Mouse (Mus musculus) cerebellum, adult 8-10 months (tissue): Measurements from ENCODE around the gene C1qtnf7.

Source experiments
- DNase-seq: peaks from one replicate; pipeline ENCODE4 v3.0.0; 2022

Gene C1qtnf7

GRCm38 (mm10) chr5:43541492-43541891 is 26.2 kb downstream of the C1qtnf7 start:
- no peak for DNase-seq

GRCm38 (mm10) chr5:43542246-43542845 is 27.0 kb downstream of the C1qtnf7 start:
- no peak for DNase-seq

GRCm38 (mm10) chr5:43549951-43550350 is 34.6 kb downstream of the C1qtnf7 start:
- no peak for DNase-seq

- no peak for DNase-seq
Measured at GRCm38 (mm10) chr5:43550444-43550843, 35.1 kb downstream of the C1qtnf7 start.

GRCm38 (mm10) chr5:43554871-43555270 is 39.5 kb downstream of the C1qtnf7 start:
- no peak for DNase-seq

GRCm38 (mm10) chr5:43555406-43555805 is 40.1 kb downstream of the C1qtnf7 start:
- no peak for DNase-seq

GRCm38 (mm10) chr5:43557436-43557835 is 42.1 kb downstream of the C1qtnf7 start:
- DNase-seq = no peak

- no peak for DNase-seq
Measured at GRCm38 (mm10) chr5:43561639-43562252, 46.4 kb downstream of the C1qtnf7 start.

GRCm38 (mm10) chr5:43569720-43570359 is 54.5 kb downstream of the C1qtnf7 start:
- DNase-seq = no peak

- no peak for DNase-seq
Measured at GRCm38 (mm10) chr5:43582876-43583275, 67.5 kb downstream of the C1qtnf7 start.

GRCm38 (mm10) chr5:43583326-43584120 is 68.2 kb downstream of the C1qtnf7 start:
- DNase-seq = no peak

GRCm38 (mm10) chr5:43584464-43584863 is 69.1 kb downstream of the C1qtnf7 start:
- DNase-seq = no peak

GRCm38 (mm10) chr5:43585406-43586245 is 70.3 kb downstream of the C1qtnf7 start:
- DNase-seq = no peak

- DNase-seq = no peak
Measured at GRCm38 (mm10) chr5:43588791-43589439, 73.6 kb downstream of the C1qtnf7 start.

GRCm38 (mm10) chr5:43589440-43589830 is 74.1 kb downstream of the C1qtnf7 start:
- no peak for DNase-seq

GRCm38 (mm10) chr5:43590311-43590731 is 75.0 kb downstream of the C1qtnf7 start:
- DNase-seq = no peak

GRCm38 (mm10) chr5:43601601-43602000 is 86.3 kb downstream of the C1qtnf7 start:
- DNase-seq = no peak

- no peak for DNase-seq
Measured at GRCm38 (mm10) chr5:43602518-43602917, 87.2 kb downstream of the C1qtnf7 start.

- DNase-seq = no peak
Measured at GRCm38 (mm10) chr5:43603559-43603958, 88.2 kb downstream of the C1qtnf7 start.

GRCm38 (mm10) chr5:43608073-43608472 is 92.7 kb downstream of the C1qtnf7 start:
- no peak for DNase-seq

- DNase-seq = no peak
Measured at GRCm38 (mm10) chr5:43609760-43610159, 94.4 kb downstream of the C1qtnf7 start.
